Mouse (Mus musculus) testis, adult 2 months (tissue): ENCODE measurements at regions not wholly inside any gene's neighbourhood (a gene's known extent, or its start where the extent isn't known, plus 50 kb on each side); places are given as distances from the start of the nearest gene placed in this dataset.

Source experiments
- H3K27ac ChIP-seq: fragments of 200-500 bp; 2 replicates; pipeline ENCODE4 v1.5.1; 2012; ENCODE audit warnings: low read depth, low read length; ENCODE audit not compliant: control insufficient read depth, insufficient read depth
- H3K27me3 ChIP-seq: fragments of 200-500 bp; 2 replicates; pipeline ENCODE4 v1.6.1; 2012; ENCODE audit warnings: mild to moderate bottlenecking, low read length, moderate library complexity; ENCODE audit not compliant: control insufficient read depth, insufficient read depth
- H3K36me3 ChIP-seq: fragments of 200-500 bp; 2 replicates; pipeline ENCODE4 v1.6.1; 2012; ENCODE audit warnings: mild to moderate bottlenecking, low read length; ENCODE audit not compliant: control insufficient read depth, insufficient read depth
- H3K4me1 ChIP-seq: fragments of 200-500 bp; 2 replicates; pipeline ENCODE4 v1.6.1; 2012; ENCODE audit warnings: low read length; ENCODE audit not compliant: control insufficient read depth, insufficient read depth
- H3K4me3 ChIP-seq: fragments of 200-500 bp; 2 replicates; pipeline ENCODE4 v1.5.1; 2012; ENCODE audit warnings: low read depth, mild to moderate bottlenecking, low read length, moderate library complexity, mixed read lengths; ENCODE audit not compliant: control insufficient read depth
- CTCF ChIP-seq: fragments of 200-500 bp; IDR thresholded peaks from 2 replicates; pipeline ENCODE4 v1.5.1; 2012; ENCODE audit warnings: low read depth, mild to moderate bottlenecking, inconsistent platforms, low read length, moderate library complexity; ENCODE audit not compliant: control insufficient read depth, insufficient read depth, insufficient replicate concordance
- POLR2A ChIP-seq: fragments of 200-500 bp; IDR thresholded peaks from 2 replicates; pipeline ENCODE4 v1.6.1; 2012; ENCODE audit warnings: low read depth, mild to moderate bottlenecking, inconsistent platforms, low read length, moderate library complexity; ENCODE audit not compliant: control insufficient read depth

DNA sequence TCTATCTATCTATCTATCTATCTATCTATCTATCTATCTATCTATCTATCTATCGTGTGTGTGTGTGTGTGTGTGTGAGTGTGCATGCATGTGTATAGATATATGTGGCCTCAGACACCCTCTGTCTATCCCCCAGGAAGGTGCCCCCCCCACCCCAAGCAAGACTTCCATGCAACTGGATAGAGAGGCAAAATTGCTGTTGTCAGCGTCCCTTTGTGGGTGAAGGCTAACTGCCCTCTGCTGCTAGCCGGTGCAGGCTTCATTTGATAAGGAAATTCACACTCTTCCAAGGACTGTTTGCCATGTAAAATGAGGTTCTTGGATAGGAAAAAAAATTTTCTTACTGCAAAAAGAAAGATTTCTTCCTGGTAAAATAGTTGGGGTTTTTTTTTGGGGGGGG is 139.4 kb downstream of the Mtx2 start:
- no peak overlapping the region for H3K4me3 ChIP-seq
- H3K4me1 ChIP-seq: peaks cover 10% of the 10 kb centered on the region
- H3K36me3 ChIP-seq: no peaks in the 10 kb centered on the region
- H3K27ac ChIP-seq: no peak overlapping the region
- TF ChIP-seq POLR2A (no peak), CTCF (no peak)
- H3K27me3 ChIP-seq: no peaks in the 10 kb centered on the region

- H3K27ac ChIP-seq: no peak overlapping the region
- H3K4me3 ChIP-seq: peak overlapping the region; percentile 76
- H3K36me3 ChIP-seq: no peaks in the 10 kb centered on the region
- no peaks in the 10 kb centered on the region for H3K27me3 ChIP-seq
- H3K4me1 ChIP-seq: peaks cover 10% of the 10 kb centered on the region
- no peak for TF ChIP-seq CTCF
- no peak for TF ChIP-seq POLR2A
Measured at GRCm38 (mm10) chr2:74965384-74966060, 139.9 kb downstream of the Mtx2 start.

DNA sequence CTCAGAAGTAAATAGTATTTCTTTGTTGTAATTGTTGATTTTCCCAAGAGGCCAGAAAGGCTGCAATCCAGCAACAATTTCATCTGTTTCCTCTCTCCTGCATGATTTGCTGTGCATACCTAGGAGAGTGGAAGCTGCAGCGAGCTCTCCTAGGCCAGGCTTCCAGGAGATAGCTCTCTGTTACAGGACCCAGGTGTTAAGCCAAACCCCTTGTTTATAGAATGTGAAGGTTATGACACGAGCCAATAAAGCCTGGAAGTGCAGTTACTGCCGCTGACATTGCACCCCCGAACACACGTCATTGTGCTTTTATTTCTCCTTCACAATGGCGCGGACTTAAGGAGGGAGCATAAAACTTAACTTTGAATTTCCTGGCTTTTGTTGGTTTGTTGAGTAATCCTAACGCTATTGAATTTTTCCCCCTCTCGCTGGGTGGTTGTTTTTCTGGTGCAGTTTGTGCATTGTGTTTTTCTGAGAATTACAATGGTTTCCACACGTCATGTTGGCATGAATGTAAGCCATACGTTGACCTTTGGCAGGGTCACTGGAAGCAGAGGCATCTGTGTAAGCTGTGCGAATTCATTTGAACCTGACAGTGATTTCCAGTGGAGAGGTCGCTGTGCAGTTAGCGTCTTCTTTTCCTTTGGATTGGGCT is 145.1 kb downstream of the Mtx2 start:
- TF ChIP-seq POLR2A: no peak
- no peak for TF ChIP-seq CTCF
- Histone ChIP-seq H3K27ac (no peak overlapping the region), H3K36me3 (no peaks in the 10 kb centered on the region)

DNA sequence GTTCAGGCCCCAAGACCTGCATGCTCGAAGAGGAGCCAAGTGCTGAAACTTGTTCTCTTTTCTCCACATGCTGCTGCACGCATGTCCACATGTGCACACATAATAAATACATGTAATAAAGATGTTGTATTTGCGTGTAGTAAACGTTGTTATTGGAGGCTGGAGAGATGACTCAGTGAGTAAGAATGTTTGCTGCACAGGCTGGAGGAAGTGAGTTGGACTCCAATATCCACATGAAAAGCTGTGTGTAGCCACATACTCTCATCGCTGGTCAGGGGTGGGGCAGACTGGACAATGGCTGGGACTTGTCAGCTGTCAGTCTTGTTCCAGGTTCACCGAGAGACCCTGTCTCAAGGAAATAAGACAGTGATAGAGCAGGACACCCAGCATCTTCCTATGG is 147.8 kb downstream of the Mtx2 start:
- no peak overlapping the region for H3K27ac ChIP-seq
- TF ChIP-seq POLR2A: no peak
- TF ChIP-seq CTCF: no peak

More for the DNA sequence above, 145.1 kb downstream of the Mtx2 start:
- Histone ChIP-seq H3K27me3 (no peaks in the 10 kb centered on the region), H3K4me3 (no peak overlapping the region), H3K4me1 (peaks cover 4% of the 10 kb centered on the region)

GRCm38 (mm10) chr2:74974595-74975325 is 149.2 kb downstream of the Mtx2 start:
- TF ChIP-seq CTCF: no peak
- TF ChIP-seq POLR2A: no peak
- no peaks in the 10 kb centered on the region; the same call in 1 of the 2 replicates for H3K4me1 ChIP-seq
- no peak overlapping the region for H3K4me3 ChIP-seq
- no peak overlapping the region for H3K27ac ChIP-seq
- no peaks in the 10 kb centered on the region for H3K36me3 ChIP-seq
- H3K27me3 ChIP-seq: no peaks in the 10 kb centered on the region

More for the DNA sequence above, 147.8 kb downstream of the Mtx2 start:
- Histone ChIP-seq H3K4me3 (no peak overlapping the region), H3K27me3 (no peaks in the 10 kb centered on the region), H3K4me1 (no peaks in the 10 kb centered on the region; the same call in 1 of the 2 replicates), H3K36me3 (no peaks in the 10 kb centered on the region)

GRCm38 (mm10) chr2:74977348-74977747 is 151.7 kb downstream of the Mtx2 start:
- H3K27me3 ChIP-seq: no peaks in the 10 kb centered on the region
- no peak overlapping the region for H3K4me3 ChIP-seq
- no peaks in the 10 kb centered on the region for H3K36me3 ChIP-seq
- H3K27ac ChIP-seq: no peak overlapping the region
- TF ChIP-seq POLR2A (no peak), CTCF (no peak)
- H3K4me1 ChIP-seq: no peaks in the 10 kb centered on the region; the same call in 1 of the 2 replicates

- TF ChIP-seq CTCF (no peak), POLR2A (no peak)
- H3K27me3 ChIP-seq: no peaks in the 10 kb centered on the region
- H3K36me3 ChIP-seq: no peaks in the 10 kb centered on the region
- H3K4me1 ChIP-seq: no peaks in the 10 kb centered on the region
- no peak overlapping the region for H3K4me3 ChIP-seq
- H3K27ac ChIP-seq: no peak overlapping the region
Measured at GRCm38 (mm10) chr2:74977828-74978227, 152.2 kb downstream of the Mtx2 start.
